Mouse (Mus musculus) heart, postnatal 36 days (tissue): ENCODE measurements around the gene Col9a2. TPM values are rescaled to one million over a fixed set of nuclear protein-coding genes. Genes with fewer than 3 reads are reported as not detected.
A peak's percentile ranks its signal among the peaks of the same experiment; 100 is the strongest.

Experiments used
- DNase-seq, 2 experiments: peaks; one replicate each; pipeline ENCODE4 v3.0.0; 2021 to 2022
- intact Hi-C: fragments of 180-260 bp; cut with DNase I; formaldehyde crosslinking; loops from one replicate; pipeline ENCODE4 v1.15.1; 2025
- total RNA-seq, 2 experiments: library from RNA; stranded (reverse); gene quantifications; 2 replicates each; pipeline ENCODE4 v1.2.3; 2021

Col9a2 gene
- total RNA-seq, result under 1 TPM in 1 of 2 experiments, not detected in 1; 0.50 TPM

DNA sequence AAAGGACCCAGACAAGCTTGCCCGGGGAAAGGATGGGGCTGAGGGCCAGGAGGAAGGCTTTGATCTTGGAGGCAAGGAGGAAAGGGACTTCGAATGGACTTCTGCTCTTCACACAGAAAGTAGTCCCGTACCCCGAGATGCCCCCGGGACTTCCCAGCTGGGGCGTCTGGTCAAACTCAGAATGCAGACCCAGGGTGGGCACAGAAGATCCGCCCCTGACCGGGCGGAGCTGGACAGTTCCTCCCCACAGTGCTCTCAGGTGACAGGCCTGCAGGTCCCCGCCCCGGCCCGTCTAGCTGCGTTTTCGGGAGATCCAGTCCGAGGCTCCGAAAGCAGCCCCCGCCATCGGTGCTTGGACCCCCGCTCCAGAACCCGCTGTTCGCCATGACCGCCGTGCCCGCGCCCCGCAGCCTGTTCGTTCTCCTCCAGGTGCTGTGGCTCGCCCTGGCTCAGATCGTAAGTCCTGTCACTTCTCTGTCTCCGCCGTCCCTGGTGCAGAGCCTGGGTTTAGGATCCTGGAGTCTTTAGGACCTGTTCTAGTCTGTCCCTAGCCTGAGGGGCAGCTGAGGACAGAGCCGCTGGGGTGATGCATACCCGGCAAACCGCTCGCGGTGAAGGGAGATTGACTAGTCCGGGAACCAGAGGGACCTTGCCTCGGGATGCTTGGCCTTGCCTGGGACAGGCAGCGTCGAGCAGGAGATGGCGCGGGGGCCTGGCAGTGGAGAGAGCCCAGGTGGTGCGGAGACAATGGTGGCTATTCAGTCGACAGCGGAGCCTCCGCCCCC lies at the start of gene Col9a2:
Col9a2 (plus strand) TSS at position 55 of the 785 bp plus-strand sequence.
- intact Hi-C loops, result loop anchor here (2.0 to 10.0 kb wide), 2 partner anchors 53 to 185 kb away; partner anchors contain the start of gene Rims3
- no peak for DNase-seq

DNA sequence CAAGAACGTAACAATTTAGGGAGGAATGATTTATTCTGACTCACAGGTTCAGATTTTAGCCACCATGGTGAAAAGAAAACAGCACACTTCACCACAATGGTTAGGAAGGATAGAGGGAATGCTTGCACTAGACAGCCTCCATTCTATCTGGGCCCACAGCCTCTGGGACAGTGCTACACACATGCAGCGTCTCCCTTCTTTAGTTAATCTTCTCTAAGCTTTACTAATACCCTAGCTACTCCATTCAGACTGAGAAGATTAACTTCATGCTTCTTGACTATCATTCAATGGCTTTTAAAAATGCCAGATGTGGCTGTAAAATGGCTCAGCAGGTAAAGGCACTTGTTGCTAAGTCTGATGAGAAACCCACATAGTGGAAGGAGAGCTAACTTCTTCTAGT lies 46.9 kb upstream of the Col9a2 start:
- intact Hi-C loops, result no loop called here
- no peak for DNase-seq

DNA sequence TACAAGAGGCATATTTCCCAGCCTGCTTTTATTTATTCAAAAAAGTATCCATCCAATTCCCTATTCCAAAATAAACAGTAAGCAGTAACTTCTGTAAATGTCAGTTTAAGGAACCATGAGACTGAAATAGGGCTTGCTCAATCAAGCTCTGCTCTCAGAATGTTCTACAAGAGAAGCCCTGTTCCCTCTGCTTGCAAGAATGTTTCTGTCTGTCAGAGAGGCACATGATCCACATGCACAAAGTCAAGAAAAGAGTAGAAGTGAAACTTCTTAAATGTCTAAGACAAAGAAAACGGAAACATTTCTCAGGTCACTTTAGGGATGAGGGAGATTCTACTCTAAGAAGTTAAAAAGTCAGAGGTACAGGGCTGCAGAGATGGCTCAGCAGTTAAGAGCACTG lies 46.2 kb upstream of the Col9a2 start:
- DNase-seq, result no peak
- intact Hi-C loops, result no loop called here

DNA sequence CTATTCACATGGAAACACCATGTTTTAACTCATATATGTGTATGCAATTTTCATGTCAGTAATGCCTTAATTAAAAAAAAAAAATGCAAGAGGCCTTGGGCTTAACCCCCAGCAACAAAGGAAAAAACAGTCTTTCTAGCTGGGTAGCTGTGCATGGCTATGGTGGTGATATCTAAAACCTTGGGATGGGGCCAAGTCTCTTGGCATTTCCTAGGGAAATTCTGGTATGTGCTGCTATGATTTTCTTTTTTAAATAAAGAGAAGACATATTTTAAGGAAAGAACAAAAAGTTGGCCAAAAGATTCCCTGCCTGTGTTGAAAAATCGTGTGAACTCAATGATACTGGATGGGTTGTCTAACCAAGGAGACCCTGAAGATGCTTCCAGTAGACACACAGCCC lies 43.3 kb upstream of the Col9a2 start:
- DNase-seq, result no peak
- intact Hi-C loops, result no loop called here

DNA sequence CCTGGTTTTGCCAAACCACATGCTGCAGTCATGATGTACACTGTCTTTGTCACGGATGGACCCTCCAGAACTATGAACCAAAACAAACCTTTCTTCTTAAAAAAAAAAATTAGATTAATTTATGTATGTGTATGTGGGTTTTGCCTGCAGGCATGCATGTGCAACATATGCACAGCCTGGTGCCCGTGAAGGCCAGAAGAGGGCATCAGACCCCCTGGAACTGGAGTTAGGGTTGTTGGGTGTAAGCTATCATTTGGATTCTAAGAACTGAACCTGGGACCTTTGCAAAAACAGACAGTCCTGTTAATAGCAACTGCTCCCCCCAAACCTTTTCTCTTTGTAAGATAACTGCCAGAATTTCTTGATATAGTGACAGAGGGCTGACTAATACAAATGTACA lies 38.1 kb upstream of the Col9a2 start:
- no peak for DNase-seq
- intact Hi-C loops, result no loop called here

DNA sequence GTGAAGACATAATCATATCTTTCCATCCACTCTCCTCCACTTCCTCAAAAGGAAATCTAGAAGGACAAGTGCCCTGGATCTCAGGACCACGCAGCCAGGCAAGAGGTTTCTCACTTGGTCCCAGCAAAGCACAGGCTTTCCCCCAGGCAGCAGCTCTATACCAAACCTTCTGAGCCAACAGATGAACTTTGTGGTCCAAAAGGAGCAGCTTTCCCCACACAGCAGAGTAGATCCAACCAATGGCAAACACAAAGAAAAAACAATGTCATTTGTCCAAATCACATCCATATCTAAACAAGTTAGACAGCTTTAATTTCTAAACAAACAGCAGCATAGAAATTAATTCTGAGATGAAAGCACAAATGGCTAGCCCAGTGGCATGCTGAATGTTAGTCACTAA lies 37.5 kb upstream of the Col9a2 start:
- intact Hi-C loops, result no loop called here
- no peak for DNase-seq

DNA sequence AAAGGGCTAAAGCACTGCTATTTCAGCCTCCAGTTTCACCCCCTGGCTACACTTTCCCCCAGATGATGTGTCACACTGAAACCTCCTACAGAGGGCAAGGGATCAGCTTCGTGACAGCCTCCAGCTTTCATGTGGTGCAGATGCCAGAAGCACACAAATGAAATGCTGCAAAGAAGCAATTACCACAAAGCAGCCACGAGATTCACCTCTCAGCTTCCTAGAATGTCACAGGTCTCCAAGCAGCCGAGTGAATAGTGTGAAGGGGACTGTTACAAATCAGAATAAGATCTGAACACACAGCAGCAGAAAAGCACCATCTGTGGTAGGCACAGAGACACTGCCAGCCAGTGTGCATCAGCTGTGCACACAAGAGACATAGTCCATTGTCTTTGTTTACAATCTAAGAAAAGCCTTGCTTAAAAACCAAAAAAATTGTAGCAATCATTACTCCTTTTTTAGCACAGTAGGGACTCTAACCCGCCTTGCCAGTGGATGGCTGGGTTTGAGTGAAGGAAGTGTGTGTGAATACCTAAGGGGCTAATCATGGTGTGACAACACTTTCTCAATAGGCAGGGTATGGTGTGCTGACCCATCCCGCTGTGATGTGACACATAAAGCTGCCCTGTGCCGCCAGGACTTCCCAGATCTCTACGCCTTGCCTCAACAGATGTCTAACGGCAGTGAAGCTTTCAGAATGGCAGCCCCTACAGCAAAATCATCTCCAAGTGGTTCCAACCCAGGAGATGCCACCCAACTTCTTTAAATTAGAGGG lies 36.6 kb upstream of the Col9a2 start:
- intact Hi-C loops, result no loop called here
- DNase-seq, result no peak

DNA sequence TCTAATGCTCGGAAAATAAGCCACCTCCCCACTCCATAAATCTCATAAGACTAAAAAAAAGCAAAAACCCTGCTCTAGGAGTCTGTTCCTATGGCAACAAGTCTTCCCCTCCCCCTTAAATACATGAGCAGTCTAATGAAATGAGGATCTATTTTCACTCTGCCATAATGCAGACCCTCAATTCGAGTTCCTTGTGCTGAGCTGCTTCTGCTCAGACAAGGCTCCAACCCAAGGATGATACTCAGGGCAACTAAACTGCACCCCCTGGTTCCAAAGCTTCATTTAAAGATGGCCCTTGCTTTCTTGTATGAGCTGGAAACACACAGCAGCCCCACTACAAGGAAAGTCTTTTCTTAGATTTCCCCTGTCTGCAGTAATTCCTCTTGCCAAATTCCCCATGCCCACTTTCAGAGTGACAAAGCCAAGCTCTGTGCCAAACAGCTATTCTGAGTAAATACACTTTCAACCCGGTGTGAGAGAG lies 35.5 kb upstream of the Col9a2 start:
- no peak for DNase-seq
- intact Hi-C loops, result no loop called here

DNA sequence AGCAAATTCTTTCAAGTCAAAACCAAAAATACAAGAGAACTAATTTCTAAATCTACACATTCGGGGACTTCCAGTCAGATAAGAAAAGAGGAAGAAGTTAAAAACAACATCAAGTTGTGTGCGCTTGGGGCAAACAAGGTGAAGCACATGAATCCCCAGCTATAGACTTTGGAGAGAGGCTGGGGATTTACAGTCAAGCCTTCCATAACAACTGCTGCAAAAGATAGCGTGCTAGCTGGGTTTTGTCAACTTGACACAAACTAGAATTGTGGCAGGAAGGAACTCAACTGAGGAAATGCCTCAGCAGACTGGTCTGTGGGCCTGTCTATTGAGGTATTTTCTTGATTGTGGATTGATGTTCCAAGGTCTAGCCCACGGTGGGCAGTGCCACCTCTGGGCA lies 34.5 kb upstream of the Col9a2 start:
- intact Hi-C loops, result no loop called here
- DNase-seq, result no peak

DNA sequence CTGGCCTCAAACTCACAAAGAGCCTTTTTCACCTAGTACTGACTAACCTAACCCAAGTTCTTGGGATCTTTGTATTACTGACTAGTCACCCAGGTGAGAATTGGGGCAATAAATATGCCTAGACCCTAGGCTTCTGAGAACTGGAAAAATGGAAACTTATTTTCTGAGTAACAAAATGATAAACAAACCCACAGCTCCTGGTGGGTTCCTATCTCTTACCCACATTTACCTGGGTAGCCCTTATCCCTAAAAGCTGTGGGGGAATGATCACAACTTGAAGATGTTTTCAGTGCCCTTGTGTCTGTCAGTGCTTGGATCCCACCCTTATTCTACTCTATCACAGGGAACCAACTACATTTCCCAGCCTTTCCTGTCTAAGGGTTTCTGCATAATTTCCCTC lies 32.2 kb upstream of the Col9a2 start:
- no peak for DNase-seq
- intact Hi-C loops, result no loop called here

DNA sequence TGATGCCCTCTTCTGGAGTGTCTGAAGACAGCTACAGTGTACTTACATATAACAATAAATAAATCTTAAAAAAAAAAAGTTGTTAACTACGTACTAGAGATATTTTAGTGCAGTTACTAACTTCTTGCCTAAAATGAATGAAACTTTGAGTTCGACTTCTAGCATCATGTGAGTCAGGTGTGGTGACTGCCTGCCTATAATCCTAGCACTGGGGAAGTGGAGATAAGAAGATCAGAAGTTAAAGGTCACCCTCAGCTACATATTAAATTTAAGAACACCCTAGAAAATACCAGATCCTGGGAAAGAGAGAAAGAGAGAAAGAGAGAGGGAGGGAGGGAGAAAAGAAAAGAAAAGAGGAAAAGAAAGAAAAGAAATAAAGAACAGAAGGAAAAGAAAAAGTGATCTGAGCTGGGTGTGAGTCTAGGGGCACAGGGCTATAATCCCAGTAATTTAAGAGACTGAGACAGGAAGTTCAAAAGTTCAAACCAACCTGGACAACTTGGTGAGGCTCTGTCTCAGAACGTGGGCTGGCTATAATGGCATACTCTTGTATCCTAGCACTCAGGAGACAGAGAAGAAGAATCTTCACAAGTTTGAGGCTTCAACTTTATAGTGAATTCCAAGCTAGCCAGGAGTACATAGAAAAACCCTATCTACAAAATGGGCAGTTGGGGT lies 31.0 kb upstream of the Col9a2 start:
- intact Hi-C loops, result no loop called here
- no peak for DNase-seq

DNA sequence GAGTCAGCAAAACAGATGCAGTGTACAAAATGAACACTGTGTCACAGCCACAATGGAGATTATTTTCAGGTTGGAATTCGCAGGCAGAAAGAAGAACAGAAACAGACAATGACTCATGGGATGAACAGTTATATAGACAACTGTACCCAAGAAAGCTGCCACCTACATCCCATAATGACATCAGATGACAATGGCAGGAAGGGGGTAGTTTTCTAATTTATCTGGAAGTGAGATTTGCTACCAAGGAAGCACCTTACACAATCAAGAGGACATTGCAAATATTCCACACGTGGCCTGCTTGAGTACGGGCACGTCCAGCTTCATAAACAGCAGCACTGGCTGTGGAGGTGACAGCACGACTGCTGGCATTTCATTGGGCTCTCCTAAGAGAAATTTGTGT lies 30.0 kb upstream of the Col9a2 start:
- no peak for DNase-seq
- intact Hi-C loops, result no loop called here

DNA sequence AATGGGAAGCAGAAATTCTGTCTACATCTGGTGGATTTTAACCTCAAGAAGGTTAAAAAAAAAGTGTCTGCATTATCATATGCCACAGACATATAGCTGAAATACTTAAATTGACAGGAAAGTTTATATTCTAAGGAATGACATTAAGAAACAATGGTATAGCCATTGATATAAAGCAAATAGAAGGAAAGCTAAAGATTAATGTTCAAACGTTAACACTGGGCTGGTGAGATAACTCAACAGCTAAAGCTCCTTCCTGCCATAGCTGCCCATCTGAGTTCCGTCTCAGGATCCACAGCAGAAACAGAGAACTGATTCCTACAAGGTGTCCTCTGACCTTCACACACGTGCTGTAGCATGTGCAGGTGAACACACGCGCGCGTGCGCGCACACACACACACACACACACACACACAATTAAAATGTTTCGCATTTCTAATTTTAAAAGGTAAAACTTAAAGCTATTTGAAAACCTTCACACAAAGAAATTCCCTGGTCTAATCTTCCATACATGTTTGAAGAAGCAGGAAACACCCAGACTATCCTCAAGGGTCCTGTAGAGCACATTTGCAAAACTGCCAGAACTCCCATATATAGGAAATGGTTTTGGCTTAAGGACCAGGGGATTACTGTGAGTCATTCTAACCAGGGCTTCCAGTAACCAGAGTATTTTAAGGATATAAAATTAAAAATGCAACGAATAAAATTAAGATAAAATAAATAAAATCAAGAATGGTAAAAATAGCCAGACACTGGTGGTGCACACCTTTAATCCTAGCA lies 28.2 kb upstream of the Col9a2 start:
- no peak for DNase-seq
- intact Hi-C loops, result loop anchor here (10.0 kb wide), 1 partner anchor 186 kb away; no protein-coding TSS in a partner anchor

DNA sequence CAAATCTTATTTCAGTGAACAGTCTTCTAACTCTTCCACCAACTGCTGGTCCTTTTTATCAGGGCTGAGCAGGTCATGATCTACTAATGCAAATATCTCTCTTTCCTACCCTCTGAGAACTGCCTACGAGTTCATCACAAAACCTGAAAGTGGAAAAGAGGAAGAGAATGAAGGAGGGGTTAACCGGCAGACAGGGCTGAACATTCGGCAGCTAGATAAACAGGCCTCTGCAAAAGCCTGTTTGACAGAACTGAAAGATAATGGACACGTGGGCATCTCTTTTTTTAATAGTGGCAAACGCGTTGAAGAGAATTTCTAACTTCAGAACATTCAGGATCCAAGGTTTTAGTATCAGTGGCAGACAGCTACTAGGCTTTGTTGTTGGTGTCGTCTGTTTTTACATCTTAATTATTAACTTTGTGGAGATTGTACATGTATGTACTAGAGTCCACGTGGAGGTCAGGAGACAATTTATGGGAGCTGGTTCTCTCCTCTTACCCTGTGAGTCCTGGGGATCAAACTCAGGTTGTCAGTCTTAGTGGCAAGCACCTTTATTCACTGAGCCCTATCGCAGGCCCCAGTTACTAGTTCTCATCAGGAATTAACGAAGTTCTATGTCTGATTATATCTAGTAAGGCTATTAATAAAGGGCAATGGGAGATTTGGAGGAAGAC lies 24.5 kb upstream of the Col9a2 start:
- no peak for DNase-seq
- intact Hi-C loops, result loop anchor here (2.0 to 10.0 kb wide), 3 partner anchors 28 to 203 kb away; partner anchors contain the start of gene Rlf

DNA sequence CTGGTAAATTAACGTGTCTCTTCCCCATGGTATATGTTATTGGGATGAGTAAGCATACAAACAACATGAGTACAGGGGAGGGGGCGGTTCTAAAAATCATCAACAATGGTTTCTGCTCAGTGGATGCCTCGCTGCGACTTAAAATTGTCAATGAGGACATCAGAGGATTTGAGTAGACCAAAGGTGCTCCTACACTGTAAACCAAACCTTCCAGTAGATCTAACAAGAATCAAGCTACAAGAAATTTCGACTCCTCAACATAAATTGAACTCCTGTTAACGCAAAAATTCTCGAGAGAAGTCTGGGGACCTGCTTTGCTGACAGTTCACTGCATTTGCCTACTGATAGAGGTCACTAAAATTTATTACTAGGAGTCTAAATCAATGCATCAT lies 23.9 kb upstream of the Col9a2 start:
- no peak for DNase-seq
- intact Hi-C loops, result loop anchor here (2.0 to 10.0 kb wide), 3 partner anchors 28 to 202 kb away; partner anchors contain the start of gene Rlf

DNA sequence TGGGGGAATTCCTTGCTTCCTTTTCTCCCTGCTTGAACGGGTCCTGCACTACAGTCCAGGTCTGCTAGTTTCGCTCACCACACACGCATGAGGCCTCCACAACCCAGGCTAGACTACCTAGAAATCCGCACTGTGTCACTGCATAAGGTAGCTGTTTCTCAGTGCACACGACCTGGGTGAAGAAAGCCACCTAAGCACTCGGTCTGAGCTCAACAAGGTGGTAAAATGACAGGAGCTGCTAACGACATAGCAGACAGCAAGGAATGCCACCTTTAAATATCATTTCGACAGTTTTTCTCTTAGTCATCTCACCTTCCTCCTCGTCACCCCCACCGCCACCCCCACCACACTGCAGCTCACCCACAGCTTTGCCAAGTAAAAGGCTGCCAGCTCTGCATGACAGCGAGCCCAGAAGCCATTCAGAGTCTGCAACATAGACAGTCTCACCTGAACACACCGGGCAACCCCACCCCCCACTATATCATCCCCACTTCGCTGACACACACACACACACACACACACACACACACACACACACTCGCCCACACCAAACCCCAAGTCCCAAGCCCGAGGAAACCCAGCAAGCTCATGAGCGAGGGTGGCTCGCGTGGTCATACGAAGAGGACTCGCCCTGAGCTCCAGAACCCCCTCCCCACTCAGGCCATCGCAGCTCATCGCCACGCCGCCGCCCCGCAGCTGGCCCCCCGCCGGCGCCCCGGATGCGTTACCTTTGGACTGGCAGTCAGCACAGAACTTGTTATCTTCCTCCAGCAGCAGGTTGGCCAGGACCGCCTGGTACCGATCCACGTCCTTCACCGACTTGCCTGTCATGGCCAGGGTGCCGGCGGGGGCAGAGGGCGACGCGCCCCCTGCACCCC lies 22.9 kb upstream of the Col9a2 start:
- peak in 1 of 2 experiments; percentile 47 for DNase-seq

DNA sequence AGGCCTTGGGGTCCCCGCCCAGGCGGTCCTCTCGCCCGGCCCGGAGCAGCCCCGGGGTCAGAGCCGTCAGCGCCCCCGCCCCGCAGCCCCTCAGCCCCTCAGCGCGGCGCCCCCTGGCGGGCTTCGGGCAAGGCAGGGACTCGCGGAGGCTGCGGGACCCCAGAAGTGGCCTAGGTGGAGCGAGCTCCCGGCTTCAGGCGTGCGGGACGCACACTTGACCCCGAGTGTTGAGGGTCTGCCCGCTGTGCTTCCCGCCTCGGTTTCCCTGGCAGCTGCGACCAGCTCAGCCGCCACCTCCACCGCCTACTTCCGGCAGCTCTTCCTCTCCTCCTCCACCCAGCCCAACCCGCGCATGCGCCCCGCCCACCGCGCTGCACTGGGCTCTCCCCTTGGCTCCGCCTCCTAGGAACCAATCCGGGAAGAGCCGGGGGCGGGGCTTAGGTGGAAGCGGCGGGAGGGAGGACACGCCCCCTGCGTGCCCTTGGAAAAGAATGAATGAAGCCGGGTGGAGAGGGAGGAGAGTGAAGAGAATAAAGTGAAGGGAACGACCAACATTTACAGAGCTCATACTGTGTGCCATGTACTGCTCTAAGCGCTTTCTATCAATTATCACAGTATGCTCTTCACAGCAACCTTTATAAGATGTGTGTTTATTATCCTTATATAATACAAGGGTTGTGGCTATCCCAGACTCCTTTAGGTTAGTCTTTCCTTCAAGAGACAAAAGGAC lies 22.1 kb upstream of the Col9a2 start, which contains the start of gene Smap2:
Smap2 (minus strand) TSS at position 320 of the 730 bp plus-strand sequence.
- peak; percentile 98 to 99 for DNase-seq
- intact Hi-C loops, result loop anchor here (5.0 to 10.0 kb wide), 2 partner anchors 192 to 200 kb away; partner anchors contain the start of gene Rlf

More for the DNA sequence above, 22.9 kb upstream of the Col9a2 start:
- intact Hi-C loops, result loop anchor here (5.0 to 10.0 kb wide), 2 partner anchors 191 to 201 kb away; partner anchors contain the start of gene Rlf

DNA sequence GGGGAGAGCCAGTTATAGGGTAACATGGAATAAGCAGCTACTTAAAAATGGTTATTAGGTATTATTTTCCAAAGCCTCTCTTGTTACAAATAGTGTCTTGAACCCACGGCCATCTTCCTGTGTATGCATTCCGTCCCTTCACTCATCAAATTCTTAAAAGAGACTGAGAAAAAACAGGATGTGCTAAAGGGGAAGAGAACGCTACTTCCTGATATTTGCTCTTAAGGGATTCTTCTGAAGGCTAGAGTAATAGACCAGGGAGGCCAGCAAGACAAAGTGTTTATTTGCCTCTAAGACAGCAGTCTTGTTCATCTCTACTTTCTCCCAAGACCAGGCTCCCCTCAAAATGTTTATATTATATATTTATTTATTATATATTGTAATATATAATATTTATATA lies 20.9 kb upstream of the Col9a2 start:
- intact Hi-C loops, result loop anchor here (5.0 to 10.0 kb wide), 2 partner anchors 193 to 199 kb away; partner anchors contain the start of gene Rlf
- DNase-seq, result no peak
